Comparison of ENCODE assay signal across 10 mouse cellular contexts in genomic region chr5:25665516-25665915, GRCm38 (mm10).
"Had no signal": no experiment of that assay in that cellular context is flagged by ENCODE, and none has a peak within 500 bp of the region (broad histone marks: within the 10 kb centered on the region; RNA-seq: fewer than 3 reads in every experiment).

No protein-coding gene starts in this region.

- H3K27me3 ChIP-seq: limb, embryonic 12.5 days; liver, embryonic 13.5 days; lung, embryonic 15.5 days; midbrain, embryonic 12.5 days; neural tube, embryonic 13.5 days had no signal

- H3K36me3 ChIP-seq: limb, embryonic 12.5 days; liver, embryonic 13.5 days; lung, embryonic 15.5 days; midbrain, embryonic 12.5 days; neural tube, embryonic 13.5 days had no signal

- ATAC-seq: liver, postnatal 0 days had no signal

- DNase-seq: kidney, adult 18-20 months; liver; liver, embryonic 13.5 days; liver, postnatal 0 days; lung, postnatal 14 days had no signal

- H3K4me2 ChIP-seq: liver, embryonic 13.5 days; lung, embryonic 15.5 days; midbrain, embryonic 12.5 days; neural tube, embryonic 13.5 days had no signal

- H3K9me3 ChIP-seq: limb, embryonic 12.5 days; liver, embryonic 13.5 days; lung, embryonic 15.5 days; midbrain, embryonic 12.5 days; neural tube, embryonic 13.5 days had no signal

- H3K4me1 ChIP-seq: liver, embryonic 13.5 days; lung, embryonic 15.5 days had no signal

- H3K9ac ChIP-seq: limb, embryonic 12.5 days; liver, embryonic 13.5 days; liver, postnatal 0 days; lung, embryonic 15.5 days; midbrain, embryonic 12.5 days; neural tube, embryonic 13.5 days had no signal

- H3K27ac ChIP-seq: liver, embryonic 13.5 days; lung, embryonic 15.5 days; midbrain, embryonic 12.5 days; neural tube, embryonic 13.5 days; stomach, postnatal 0 days had no signal

- H3K4me3 ChIP-seq: limb, embryonic 12.5 days; liver, embryonic 13.5 days; lung, embryonic 15.5 days; midbrain, embryonic 12.5 days; neural tube, embryonic 13.5 days had no signal
